Comparison of ENCODE assay signal across 18 mouse cellular contexts in genomic region chr4:28899783-28900182, GRCm38 (mm10).
A peak's percentile ranks its signal among the peaks of the same experiment; 100 is the strongest.
DNase-seq lines count a peak whose midpoint lies in the region; ATAC-seq and TF ChIP-seq lines count a peak whose summit lies in the region.
"Had no signal": no experiment of that assay in that cellular context is flagged by ENCODE, and none has a peak within 500 bp of the region (broad histone marks: within the 10 kb centered on the region; RNA-seq: fewer than 3 reads in every experiment).

No protein-coding gene starts in this region.

- no peak for TF ChIP-seq CTCF in heart, postnatal 0 days (IDR thresholded peaks at IDR 0.05; ENCODE audit: low read depth)

- peaks cover 20% of the 10 kb centered on the region for H3K4me1 ChIP-seq in forebrain, embryonic 15.5 days
- H3K4me1 ChIP-seq in forebrain, embryonic 11.5 days (replicated peaks; ENCODE audit: control insufficient read depth, insufficient read depth, low read length), result 0 out of 2 replicates have a peak, but pooled peaks cover 2% of the 10 kb centered on the region
- H3K4me1 ChIP-seq in heart, postnatal 0 days (ENCODE audit: control insufficient read depth, insufficient read depth), result no peaks in the 10 kb centered on the region
- H3K4me1 ChIP-seq: embryonic facial prominence, embryonic 10.5 days; hindbrain, embryonic 10.5 days; intestine, embryonic 15.5 days; kidney, embryonic 15.5 days had no signal

- no peak overlapping the region for H3K4me2 ChIP-seq in forebrain, embryonic 15.5 days (replicated peaks)
- H3K4me2 ChIP-seq in forebrain, embryonic 11.5 days (ENCODE audit: low read depth, low read length, severe bottlenecking), result no peak overlapping the region
- H3K4me2 ChIP-seq in heart, postnatal 0 days (ENCODE audit: low read depth, low read length), result no peak overlapping the region
- H3K4me2 ChIP-seq: hindbrain, embryonic 14.5 days; intestine, embryonic 15.5 days; kidney, embryonic 15.5 days had no signal

- no peaks in the 10 kb centered on the region for H3K27me3 ChIP-seq in forebrain, embryonic 15.5 days
- no peaks in the 10 kb centered on the region for H3K27me3 ChIP-seq in forebrain, embryonic 11.5 days (ENCODE audit: control insufficient read depth, insufficient read depth, low read length)
- H3K27me3 ChIP-seq in heart, postnatal 0 days (ENCODE audit: control insufficient read depth, insufficient read depth, low read length), result no peaks in the 10 kb centered on the region
- H3K27me3 ChIP-seq: intestine, embryonic 15.5 days; kidney, embryonic 15.5 days had no signal

- ATAC-seq in forebrain, embryonic 15.5 days (replicated peaks), result peak; percentile 27; the same call in 1 of the 2 replicates
- no peak for ATAC-seq in forebrain, embryonic 11.5 days (replicated peaks; ENCODE audit: low FRiP score)
- peak; percentile 57 for ATAC-seq in heart, postnatal 0 days (ENCODE audit: insufficient read depth, low read depth)
- no peak for ATAC-seq in erythroid progenitor cell, adult 5-6 weeks (replicated peaks; ENCODE audit: low FRiP score, poor library complexity, severe bottlenecking)
- ATAC-seq: intestine, embryonic 15.5 days had no signal

- 72% methylated on average over 11 of the region's 11 CpGs for WGBS in forebrain, embryonic 15.5 days
- WGBS in forebrain, embryonic 11.5 days, result 91% methylated on average over 11 of the region's 11 CpGs
- 51% methylated on average over 11 of the region's 11 CpGs for WGBS in heart, postnatal 0 days

- TF ChIP-seq EP300 in heart, postnatal 0 days (IDR thresholded peaks at IDR 0.05; ENCODE audit: low read depth), result no peak

- H3K36me3 ChIP-seq in forebrain, embryonic 15.5 days, result no peaks in the 10 kb centered on the region
- H3K36me3 ChIP-seq in forebrain, embryonic 11.5 days (ENCODE audit: control insufficient read depth, insufficient read depth, low read length), result no peaks in the 10 kb centered on the region
- H3K36me3 ChIP-seq in heart, postnatal 0 days (replicated peaks; ENCODE audit: control insufficient read depth, insufficient read depth, low read length), result no peaks in the 10 kb centered on the region
- H3K36me3 ChIP-seq: embryonic facial prominence, embryonic 10.5 days; forebrain, embryonic 10.5 days; hindbrain, embryonic 10.5 days; intestine, embryonic 15.5 days; kidney, embryonic 15.5 days had no signal

- no peak overlapping the region for H3K9ac ChIP-seq in forebrain, embryonic 15.5 days (replicated peaks)
- no peak overlapping the region for H3K9ac ChIP-seq in forebrain, embryonic 11.5 days (ENCODE audit: low read length)
- H3K9ac ChIP-seq in heart, postnatal 0 days (replicated peaks; ENCODE audit: low read depth, low read length), result no peak overlapping the region
- H3K9ac ChIP-seq: hindbrain, embryonic 14.5 days; intestine, embryonic 15.5 days; kidney, embryonic 15.5 days had no signal

- no peak for DNase-seq in forebrain, embryonic 11.5 days (ENCODE audit: low spot score)
- peak; percentile 4 for DNase-seq in heart, adult 8-10 months (ENCODE audit: low spot score)
- no peak for DNase-seq in heart, postnatal 25 days (ENCODE audit: low spot score)
- DNase-seq in heart, postnatal 0 days (ENCODE audit: low spot score), result peak; percentile 45
- peak; percentile 35 for DNase-seq in heart, postnatal 4 days
- DNase-seq in adrenal gland, postnatal 25 days, result no peak
- DNase-seq: adrenal gland, postnatal 14 days; cerebellum, adult 2 months; gastrocnemius, postnatal 36 days; kidney, adult 2 months had no signal

- no peak overlapping the region for H3K27ac ChIP-seq in forebrain, embryonic 15.5 days (replicated peaks)
- no peak overlapping the region for H3K27ac ChIP-seq in forebrain, embryonic 11.5 days (ENCODE audit: low read depth, low read length)
- no peak overlapping the region for H3K27ac ChIP-seq in heart, postnatal 0 days (ENCODE audit: low read depth)
- H3K27ac ChIP-seq: embryonic facial prominence, embryonic 10.5 days; forebrain, embryonic 10.5 days; hindbrain, embryonic 10.5 days; hindbrain, embryonic 14.5 days; intestine, embryonic 15.5 days; kidney, embryonic 15.5 days had no signal

- no peak overlapping the region for H3K4me3 ChIP-seq in forebrain, embryonic 15.5 days
- no peak overlapping the region for H3K4me3 ChIP-seq in forebrain, embryonic 11.5 days (ENCODE audit: low read depth, low read length)
- no peak overlapping the region for H3K4me3 ChIP-seq in heart, postnatal 0 days (ENCODE audit: low read depth, low read length)
- H3K4me3 ChIP-seq: embryonic facial prominence, embryonic 10.5 days; forebrain, embryonic 10.5 days; hindbrain, embryonic 10.5 days; intestine, embryonic 15.5 days; kidney, embryonic 15.5 days had no signal

- no peaks in the 10 kb centered on the region for H3K9me3 ChIP-seq in forebrain, embryonic 15.5 days
- H3K9me3 ChIP-seq in forebrain, embryonic 11.5 days (ENCODE audit: control insufficient read depth, low read length), result no peaks in the 10 kb centered on the region
- no peaks in the 10 kb centered on the region for H3K9me3 ChIP-seq in heart, postnatal 0 days (replicated peaks; ENCODE audit: control insufficient read depth, low read length)
- H3K9me3 ChIP-seq: embryonic facial prominence, embryonic 10.5 days; forebrain, embryonic 10.5 days; hindbrain, embryonic 10.5 days; intestine, embryonic 15.5 days; kidney, embryonic 15.5 days had no signal

- intact Hi-C loops in heart, postnatal 25 days (cut with DNase I), result no loop called here

Comparison
In these comparisons a context has a peak if more than half of its experiments do, and no peak if none do; other contexts are left out.
1. ATAC-seq: peak in forebrain, embryonic 15.5 days (single experiment) and heart, postnatal 0 days (single experiment); none in forebrain, embryonic 11.5 days (single experiment) and erythroid progenitor cell, adult 5-6 weeks (single experiment).
2. DNase-seq: peak in heart, adult 8-10 months (single experiment), heart, postnatal 0 days (single experiment) and heart, postnatal 4 days (single experiment); none in forebrain, embryonic 11.5 days (single experiment), heart, postnatal 25 days (single experiment) and adrenal gland, postnatal 25 days (single experiment).